Mouse (Mus musculus) bone marrow, adult 2 months (tissue): ENCODE measurements around the gene Pltp. TPM values are rescaled to one million over a fixed set of nuclear protein-coding genes. Genes with fewer than 3 reads are reported as not detected.

ENCODE experiments used
- H3K27ac ChIP-seq: fragments of 200-500 bp; 2 replicates; pipeline ENCODE4 v1.5.1; 2012; ENCODE audit warnings: low read depth, mild to moderate bottlenecking, control low read depth, inconsistent platforms, low read length; ENCODE audit not compliant: control insufficient read depth, poor library complexity, insufficient read depth
- H3K4me1 ChIP-seq: fragments of 200-500 bp; 2 replicates; pipeline ENCODE4 v1.6.1; 2011; ENCODE audit warnings: low read length; ENCODE audit not compliant: control insufficient read depth, insufficient read depth
- H3K4me3 ChIP-seq: fragments of 200-500 bp; replicated peaks from 2 replicates; pipeline ENCODE3; 2011; ENCODE audit warnings: mild to moderate bottlenecking, low read depth, low read length, control low read depth; ENCODE audit not compliant: control insufficient read depth
- CTCF ChIP-seq: fragments of 200-500 bp; IDR thresholded peaks from 2 replicates; pipeline ENCODE4 v1.5.1; 2011; ENCODE audit warnings: low read length, control low read depth; ENCODE audit not compliant: control insufficient read depth, insufficient read depth
- POLR2A ChIP-seq: fragments of 200-500 bp; IDR thresholded peaks from 2 replicates; pipeline ENCODE4 v1.6.1; 2011; ENCODE audit warnings: low read depth, mild to moderate bottlenecking, control low read depth, low read length, borderline replicate concordance; ENCODE audit not compliant: control insufficient read depth
- WGBS: fragments of 180-500 bp; shearing (Covaris S2); methylation state at CpG from one replicate; pipeline ENCODE4 v1.1.7; 2018; 5-methylcytosine and 5-hydroxymethylcytosine counted together
- polyA plus RNA-seq: library from polyadenylated mRNA; stranded (reverse); fragments of >200 nt; gene quantifications from 2 replicates; pipeline ENCODE4 v1.2.4, GENCODE M21; 2011; ENCODE audit warnings: low replicate concordance; ENCODE audit not compliant: missing spikeins, insufficient read depth, insufficient read length

Pltp gene
- polyA plus RNA-seq, 1 experiment, result 6.5 TPM

- peaks cover 1% of the 10 kb centered on the region; the same call in 1 of the 2 replicates for H3K4me1 ChIP-seq
- TF ChIP-seq POLR2A, result no peak
- no peak for TF ChIP-seq CTCF
- no peak overlapping the region for H3K27ac ChIP-seq
- 94% methylated on average over 18 of the region's 18 CpGs for WGBS
- no peak overlapping the region for H3K4me3 ChIP-seq
These were observed 65.7 kb downstream of the Pltp start for GRCm38 (mm10) chr2:164791841-164792261.

DNA sequence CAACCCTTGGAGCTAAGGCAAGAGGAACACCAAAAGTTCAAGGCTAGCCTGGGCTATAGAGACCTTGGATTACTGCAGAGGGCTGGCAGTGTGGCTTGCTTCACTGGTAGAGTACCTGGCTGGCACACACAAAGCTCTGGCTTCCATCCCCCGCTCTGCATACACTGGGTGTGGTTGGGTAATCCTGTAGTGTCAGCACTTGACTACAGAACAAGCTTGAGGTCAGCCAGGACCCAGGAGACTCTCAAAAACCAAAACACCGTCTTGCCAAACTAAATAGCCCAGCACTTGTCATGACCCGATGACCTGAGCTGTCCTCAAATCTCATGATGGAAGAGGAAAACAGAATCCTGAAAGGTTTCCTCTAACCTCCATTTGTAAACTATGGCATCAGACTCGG lies 67.1 kb downstream of the Pltp start:
- TF ChIP-seq POLR2A (no peak), CTCF (no peak)
- Histone ChIP-seq H3K27ac (no peak overlapping the region), H3K4me3 (no peak overlapping the region), H3K4me1 (peaks cover 3% of the 10 kb centered on the region)
- 84% methylated on average over 4 of the region's 4 CpGs for WGBS

Other genes with a start within 250 kb of the Pltp start
- not detected in 2 replicates for gene Wfdc6b, start 244.2 kb downstream of the Pltp start, polyA plus RNA-seq
- gene Wfdc8, start 244.1 kb downstream of the Pltp start, polyA plus RNA-seq, result not detected in 2 replicates
- not detected in 2 replicates for gene Wfdc16, start 218.9 kb downstream of the Pltp start, polyA plus RNA-seq
- gene Wfdc10, start 201.7 kb downstream of the Pltp start, polyA plus RNA-seq, result not detected in 2 replicates
- not detected in 2 replicates for gene Wfdc9, start 201.1 kb downstream of the Pltp start, polyA plus RNA-seq
- not detected in 2 replicates for gene Wfdc11, start 183.6 kb downstream of the Pltp start, polyA plus RNA-seq
- not detected in 2 replicates for gene Wfdc13, start 172.6 kb downstream of the Pltp start, polyA plus RNA-seq
- not detected in 2 replicates for gene Spint4, start 159.2 kb downstream of the Pltp start, polyA plus RNA-seq
- not detected in 2 replicates for gene Spint5, start 142.4 kb downstream of the Pltp start, polyA plus RNA-seq
- gene Wfdc3, start 111.8 kb downstream of the Pltp start, polyA plus RNA-seq, result 2.1 and 2.2 TPM in 2 replicates
- gene Dnttip1, start 111.7 kb downstream of the Pltp start, polyA plus RNA-seq, result 35.3 and 47.6 TPM in 2 replicates
- gene Ube2c, start 87.8 kb downstream of the Pltp start, polyA plus RNA-seq, result 261 and 459 TPM in 2 replicates
- 9.6 and 12.2 TPM in 2 replicates for gene Tnnc2, start 77.7 kb downstream of the Pltp start, polyA plus RNA-seq
- 2.3 and 5.8 TPM in 2 replicates for gene Snx21, start 71.9 kb downstream of the Pltp start, polyA plus RNA-seq
- 16.5 and 36.5 TPM in 2 replicates for gene Acot8, start 52.8 kb downstream of the Pltp start, polyA plus RNA-seq
- gene Zswim3, start 52.6 kb downstream of the Pltp start, polyA plus RNA-seq, result 3.4 and 4.4 TPM in 2 replicates
- 2.1 and 3.7 TPM in 2 replicates for gene Zswim1, start 35.0 kb downstream of the Pltp start, polyA plus RNA-seq
- not detected in 2 replicates for gene Spata25, start 29.2 kb downstream of the Pltp start, polyA plus RNA-seq
- gene Ctsa, start 24.8 kb downstream of the Pltp start, polyA plus RNA-seq, result 61.0 and 109 TPM in 2 replicates
- gene Neurl2, start 24.3 kb downstream of the Pltp start, polyA plus RNA-seq, result 0.97 TPM in 1 of 2 replicates, not detected in the other
- 24.8 and 31.6 TPM in 2 replicates for gene Pcif1, start 21.6 kb upstream of the Pltp start, polyA plus RNA-seq
- gene Zfp335, start 54.0 kb upstream of the Pltp start, polyA plus RNA-seq, result 17.1 and 35.2 TPM in 2 replicates
- gene Mmp9, start 83.1 kb upstream of the Pltp start, polyA plus RNA-seq, result 173 and 363 TPM in 2 replicates
- 3.6 and 5.1 TPM in 2 replicates for gene Slc12a5, start 103.1 kb upstream of the Pltp start, polyA plus RNA-seq
- gene Ncoa5, start 177.2 kb upstream of the Pltp start, polyA plus RNA-seq, result 15.9 and 30.7 TPM in 2 replicates
- 11.4 and 13.6 TPM in 2 replicates for gene Cd40, start 197.9 kb upstream of the Pltp start, polyA plus RNA-seq
- not detected in 2 replicates for gene 1700025C18Rik, start 233.0 kb upstream of the Pltp start, polyA plus RNA-seq